Mouse (Mus musculus): ENCODE measurements at regions not wholly inside any gene's neighbourhood (a gene's known extent, or its start where the extent isn't known, plus 50 kb on each side); places are given as distances from the start of the nearest gene placed in this dataset.

GRCm38 (mm10) chr6:49893113-49893512 lies 70.6 kb downstream of the Npy start:
- DNase-seq (ENCODE audit: low spot score): no peak

GRCm38 (mm10) chr6:49899146-49899545 lies 76.6 kb downstream of the Npy start:
- DNase-seq (ENCODE audit: low spot score): no peak

- no peak for DNase-seq (ENCODE audit: low spot score)
Observed at GRCm38 (mm10) chr6:49901512-49901911, 79.0 kb downstream of the Npy start.

GRCm38 (mm10) chr6:49904001-49904400 lies 81.5 kb downstream of the Npy start:
- DNase-seq (ENCODE audit: low spot score): no peak

GRCm38 (mm10) chr6:49906456-49906855 lies 83.9 kb downstream of the Npy start:
- DNase-seq (ENCODE audit: low spot score): no peak

DNA sequence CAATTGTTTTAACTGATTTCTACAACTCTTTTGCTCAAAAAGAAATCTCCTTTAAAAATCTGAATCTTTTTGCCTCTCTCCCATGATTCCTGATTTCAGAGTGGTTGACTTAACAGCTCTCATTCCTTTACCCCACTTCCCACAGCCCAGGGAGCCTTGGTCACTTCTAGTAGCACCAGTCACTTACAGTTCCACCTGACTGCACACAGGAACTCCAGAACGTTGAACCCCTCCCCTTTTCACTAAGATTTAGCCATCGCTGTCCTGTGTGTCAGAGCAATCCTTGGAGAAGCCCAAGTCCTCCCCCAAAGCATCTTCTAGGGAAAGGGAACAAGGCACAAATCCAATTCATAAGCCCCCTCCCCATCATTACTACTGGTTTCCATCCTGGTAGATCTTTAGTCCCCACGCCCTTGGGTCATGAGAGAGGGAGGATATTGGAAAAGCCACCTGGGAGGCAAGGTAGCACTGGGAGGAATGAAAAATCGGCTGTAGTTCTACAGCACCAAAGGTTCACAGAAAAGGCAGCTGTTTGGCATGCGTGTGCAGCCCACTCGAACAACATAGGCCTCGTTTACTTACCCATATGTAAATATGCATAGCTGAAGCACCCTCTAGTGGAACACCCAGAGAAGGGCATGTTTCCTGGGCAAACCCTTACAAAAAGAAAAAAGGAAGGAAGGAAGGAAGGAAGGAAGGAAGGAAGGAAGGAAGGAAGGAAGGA lies 96.7 kb downstream of the Npy start:
- peak; percentile 7 for DNase-seq (ENCODE audit: low spot score)

GRCm38 (mm10) chr6:49919813-49920170 lies 97.3 kb downstream of the Npy start:
- no peak for DNase-seq (ENCODE audit: low spot score)

DNA sequence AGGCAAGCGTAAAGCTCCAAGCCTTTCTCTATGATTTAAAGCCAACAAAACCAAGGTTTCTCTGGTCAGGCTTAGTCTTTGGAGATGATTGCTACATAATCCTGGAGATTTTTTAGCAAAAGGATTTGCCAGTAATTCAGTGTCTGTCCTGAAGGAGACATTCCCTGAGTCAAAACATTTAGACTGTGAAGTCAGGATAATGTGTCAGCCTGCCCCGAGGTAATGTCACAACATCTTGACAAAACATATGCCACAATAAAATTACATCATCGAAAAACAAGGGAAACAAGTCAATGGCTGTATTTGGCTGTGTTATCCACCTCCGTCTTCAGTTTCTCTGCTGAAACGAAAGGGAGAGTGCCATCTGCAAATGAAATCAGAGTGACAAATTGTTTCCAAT lies 101.8 kb downstream of the Npy start:
- no peak for DNase-seq (ENCODE audit: low spot score)

DNA sequence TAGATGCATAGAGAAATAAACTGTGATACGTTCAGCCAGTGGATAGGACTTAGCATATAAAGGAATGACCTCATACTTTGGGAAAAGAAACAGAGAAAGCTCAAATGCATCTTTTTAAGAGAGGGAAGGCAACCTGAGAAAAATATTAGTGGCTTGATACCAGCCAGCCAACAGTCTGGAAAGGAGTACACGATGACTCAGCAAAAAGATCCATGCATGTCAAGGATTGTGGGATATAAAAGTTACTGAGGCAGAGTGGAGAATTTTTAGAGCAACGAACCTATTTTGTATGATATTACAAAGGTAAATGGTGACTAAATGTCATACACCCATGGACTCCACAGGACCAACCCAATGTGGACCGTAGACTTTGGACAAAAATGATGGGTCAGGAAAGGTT lies 105.6 kb downstream of the Npy start:
- DNase-seq (ENCODE audit: low spot score): no peak

GRCm38 (mm10) chr6:49930104-49930503 lies 107.6 kb downstream of the Npy start:
- DNase-seq (ENCODE audit: low spot score): peak; percentile 70

DNA sequence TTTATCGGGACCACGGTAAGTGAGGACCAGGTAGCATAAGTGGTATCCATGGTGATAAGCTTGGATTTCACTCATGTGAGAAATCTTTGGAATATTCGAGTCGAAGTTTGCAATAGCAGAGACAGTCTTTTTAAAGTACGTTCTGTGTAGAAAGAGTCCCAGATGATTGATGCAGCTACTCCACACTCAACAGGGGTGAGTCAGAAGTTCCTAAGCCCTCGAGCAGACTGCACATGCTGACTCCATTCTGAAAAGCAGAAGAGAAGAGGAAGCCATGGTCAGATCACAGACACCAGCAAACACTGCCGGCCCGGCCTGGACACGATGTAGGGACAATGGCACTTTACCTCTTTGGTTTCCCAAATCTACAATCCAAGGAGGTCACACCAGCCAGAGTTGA lies 120.6 kb downstream of the Npy start:
- no peak for DNase-seq (ENCODE audit: low spot score)

DNA sequence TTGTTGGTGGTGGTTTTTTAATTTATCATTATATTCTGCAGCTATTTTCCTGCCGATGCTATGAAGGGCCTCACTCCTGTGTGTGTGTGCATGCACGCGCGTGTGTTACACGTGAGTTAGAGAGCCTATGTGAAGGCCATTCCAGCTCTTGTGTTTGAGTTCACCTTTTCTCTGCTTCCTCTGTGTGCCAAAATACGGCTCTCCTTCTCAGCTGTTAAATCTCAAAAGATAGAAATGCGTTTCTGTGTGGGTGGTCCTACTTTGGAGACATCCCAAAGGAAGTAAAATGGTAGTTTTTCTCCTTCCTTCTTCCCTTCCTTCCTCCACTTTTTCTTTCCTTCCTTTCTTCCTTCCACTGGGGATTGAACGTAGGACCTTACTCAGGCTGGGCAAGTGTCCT lies 136.4 kb downstream of the Npy start:
- DNase-seq (ENCODE audit: low spot score): no peak

- DNase-seq (ENCODE audit: low spot score): no peak
Observed at GRCm38 (mm10) chr6:49961166-49961565, 138.7 kb downstream of the Npy start.

DNA sequence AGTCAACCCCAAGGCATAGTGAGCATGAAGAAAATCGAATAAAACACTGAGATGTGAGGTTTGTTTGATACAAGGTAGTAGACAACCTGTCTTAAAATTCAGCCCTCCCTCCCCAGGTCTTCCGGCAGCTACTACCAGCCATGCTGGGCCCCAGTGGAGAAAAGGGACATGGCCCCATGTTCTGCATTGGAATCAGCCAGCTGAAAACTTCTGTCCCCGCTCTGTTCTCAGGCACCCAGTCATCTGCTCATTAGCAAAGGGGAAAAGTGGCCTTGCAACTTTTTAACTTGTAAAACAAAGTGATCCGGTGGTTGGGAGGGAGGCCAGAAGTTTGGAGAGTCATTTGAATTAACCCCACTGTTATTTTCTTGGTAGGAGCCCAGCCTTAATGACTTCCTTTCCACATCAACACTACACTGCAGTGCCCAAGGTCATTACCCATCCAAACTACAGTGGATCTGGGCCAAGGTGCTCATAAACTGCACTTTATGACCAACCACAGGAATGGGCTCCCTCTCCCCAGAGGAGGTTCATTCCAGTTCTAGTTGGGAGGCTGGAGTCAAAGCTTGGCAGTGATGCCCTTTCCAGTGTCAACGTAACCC lies 143.5 kb downstream of the Npy start:
- DNase-seq (ENCODE audit: low spot score): no peak

DNA sequence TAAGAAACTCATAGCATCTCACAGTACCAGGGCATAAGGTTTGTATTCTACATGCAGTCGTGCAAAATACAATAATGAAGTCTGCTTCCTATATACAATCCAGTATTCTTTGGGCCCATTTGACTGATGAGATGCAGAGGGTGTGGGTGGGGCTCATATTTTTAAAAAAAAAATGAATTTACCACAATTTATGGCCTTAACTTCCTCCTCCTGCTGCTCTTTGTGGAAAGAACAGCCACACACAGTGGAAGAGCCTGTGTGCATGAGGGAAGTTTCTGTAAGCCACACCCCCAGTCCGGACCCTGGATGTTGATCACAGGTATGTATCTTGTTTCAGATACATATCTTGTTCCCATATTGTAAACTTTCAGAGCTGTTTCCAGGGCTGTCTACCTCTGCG lies 143.5 kb upstream of the Mpp6 start:
- no peak for DNase-seq (ENCODE audit: low spot score)

- peak; percentile 71 for DNase-seq (ENCODE audit: low spot score)
Observed at GRCm38 (mm10) chr6:49973258-49973865, 136.7 kb upstream of the Mpp6 start.

DNA sequence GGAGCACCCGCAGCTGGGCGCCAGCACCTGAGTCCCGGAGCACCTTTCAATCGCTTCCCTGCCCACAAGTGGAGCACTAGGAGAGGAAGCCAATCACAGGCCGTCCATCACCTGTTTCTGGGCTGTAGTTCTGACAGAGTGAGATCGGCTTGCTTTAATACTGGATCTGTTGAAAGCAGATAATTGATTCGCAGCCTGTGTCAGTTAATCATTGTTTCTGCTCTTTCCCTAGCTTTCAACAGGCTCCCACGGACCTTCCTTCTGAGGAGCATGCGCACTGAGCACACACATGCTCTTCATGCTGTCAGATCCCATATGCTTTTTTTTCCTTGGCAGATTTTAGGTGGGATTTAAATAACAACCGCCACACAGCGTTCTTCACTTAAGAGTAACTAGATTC lies 132.3 kb upstream of the Mpp6 start:
- DNase-seq (ENCODE audit: low spot score): no peak

DNA sequence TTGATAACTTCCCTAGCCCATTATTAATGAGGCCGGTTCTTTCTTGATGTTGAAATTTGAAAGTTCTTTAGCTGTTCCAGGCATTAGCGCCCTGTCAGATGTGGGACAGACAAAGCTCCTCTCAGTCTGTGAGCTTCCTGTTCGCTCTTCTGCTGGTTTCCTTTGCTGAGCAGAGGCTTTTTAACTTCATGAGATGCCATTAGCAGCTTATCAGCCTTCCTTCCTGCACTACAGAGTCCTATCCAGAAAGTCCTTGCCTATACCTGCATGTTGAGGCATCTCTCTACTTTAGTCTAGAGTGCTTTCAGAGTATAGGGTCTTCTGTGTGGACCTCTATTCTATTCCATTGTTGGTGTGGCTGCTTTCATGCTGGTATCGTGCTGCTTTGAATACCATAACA lies 126.3 kb upstream of the Mpp6 start:
- DNase-seq (ENCODE audit: low spot score): peak; percentile 17

DNA sequence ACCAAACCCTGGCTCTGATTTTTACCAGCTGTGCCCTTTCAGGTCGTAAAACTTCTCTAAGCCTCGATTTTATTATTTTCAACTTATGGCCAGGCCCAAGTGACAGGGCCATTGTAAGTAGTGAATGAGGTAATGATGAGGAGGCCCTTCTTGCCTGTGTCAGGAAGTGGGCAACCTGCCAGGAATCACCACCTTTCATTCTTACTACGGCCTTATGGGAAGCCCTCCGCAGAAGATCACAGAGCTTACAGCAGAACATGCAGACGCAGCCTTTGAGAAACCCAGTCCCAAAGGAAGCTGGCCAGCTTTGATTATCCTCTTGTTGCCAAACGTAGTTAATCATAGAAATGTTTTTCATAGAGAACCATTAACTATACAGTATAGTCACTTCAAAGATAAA lies 124.9 kb upstream of the Mpp6 start:
- DNase-seq (ENCODE audit: low spot score): no peak

DNA sequence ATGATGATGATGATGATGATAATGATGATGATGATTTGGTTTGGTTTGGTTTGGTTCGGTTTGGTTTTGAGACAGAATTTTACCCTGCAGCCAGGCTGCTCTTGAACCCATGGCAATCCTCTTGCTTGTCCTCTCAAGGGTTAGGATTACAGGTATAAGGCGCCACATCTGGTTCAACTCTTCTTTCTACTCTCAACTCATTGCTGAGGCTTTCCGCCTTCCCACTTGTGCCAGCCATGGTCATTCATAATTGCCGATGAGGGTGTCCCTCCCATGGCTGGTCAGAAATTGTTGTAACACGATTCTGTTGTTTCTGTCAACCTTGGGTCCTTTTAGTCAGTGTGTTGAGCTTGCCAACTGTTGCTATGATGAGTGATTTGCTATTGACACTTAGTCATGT lies 122.9 kb upstream of the Mpp6 start:
- no peak for DNase-seq (ENCODE audit: low spot score)

GRCm38 (mm10) chr6:49987541-49988210 lies 122.4 kb upstream of the Mpp6 start:
- no peak for DNase-seq (ENCODE audit: low spot score)

Measured in thymus, postnatal 0 days (tissue).